Mouse (Mus musculus): Measurements from ENCODE around the gene Neurl3.

GRCm38 (mm10) chr1:36315776-36316100 is 41.3 kb upstream of the Neurl3 start:
- no peak for TF ChIP-seq CTCF (IDR thresholded peaks at IDR 0.05; ENCODE audit: borderline replicate concordance, insufficient read depth, low read length)
- TF ChIP-seq POLR2A (IDR thresholded peaks at IDR 0.05; ENCODE audit: low read depth, low read length), result no peak
